Mouse (Mus musculus) right cerebral cortex, postnatal 36 days (tissue): Measurements from ENCODE around the gene 4922502D21Rik.
"Not testable (repeated sequence)": the region's sequence is repeated elsewhere in the genome, so short reads cannot be mapped to it uniquely, and the experiment has no call there.

Experiments used
- DNase-seq, 2 experiments: peaks; one replicate each; pipeline ENCODE4 v3.0.0; 2022; ENCODE audit warnings: low spot score in 2 of 2, mixed read lengths in 1 of 2

4922502D21Rik gene

DNA sequence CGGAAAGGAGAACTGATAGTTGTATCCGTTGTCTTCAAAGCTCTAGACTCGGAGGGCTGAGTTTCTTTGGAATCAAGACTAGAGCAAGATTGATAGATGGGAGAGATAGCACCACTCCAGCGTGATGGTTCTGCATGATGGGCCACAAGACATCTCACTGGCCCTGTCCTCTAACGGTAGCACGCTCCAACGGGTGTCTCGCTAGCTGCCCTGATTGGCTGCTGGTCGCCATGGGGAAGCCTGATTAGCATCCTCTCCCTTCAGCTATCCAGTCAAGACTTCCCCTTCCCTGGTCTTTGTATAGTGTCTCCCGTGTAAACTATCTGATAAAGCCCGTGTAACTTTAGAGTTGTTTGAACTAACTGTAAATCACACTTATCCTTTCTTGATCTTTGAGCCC, at the start of gene 4922502D21Rik:
TSS of gene 4922502D21Rik (minus strand) at position 187 of the 400 bp plus-strand sequence.
- no peak for DNase-seq

- DNase-seq: no peak
These were observed 48.9 kb upstream of the 4922502D21Rik start for GRCm38 (mm10) chr6:129380454-129380853.

GRCm38 (mm10) chr6:129374937-129375471, 43.4 kb upstream of the 4922502D21Rik start:
- no peak for DNase-seq

DNA sequence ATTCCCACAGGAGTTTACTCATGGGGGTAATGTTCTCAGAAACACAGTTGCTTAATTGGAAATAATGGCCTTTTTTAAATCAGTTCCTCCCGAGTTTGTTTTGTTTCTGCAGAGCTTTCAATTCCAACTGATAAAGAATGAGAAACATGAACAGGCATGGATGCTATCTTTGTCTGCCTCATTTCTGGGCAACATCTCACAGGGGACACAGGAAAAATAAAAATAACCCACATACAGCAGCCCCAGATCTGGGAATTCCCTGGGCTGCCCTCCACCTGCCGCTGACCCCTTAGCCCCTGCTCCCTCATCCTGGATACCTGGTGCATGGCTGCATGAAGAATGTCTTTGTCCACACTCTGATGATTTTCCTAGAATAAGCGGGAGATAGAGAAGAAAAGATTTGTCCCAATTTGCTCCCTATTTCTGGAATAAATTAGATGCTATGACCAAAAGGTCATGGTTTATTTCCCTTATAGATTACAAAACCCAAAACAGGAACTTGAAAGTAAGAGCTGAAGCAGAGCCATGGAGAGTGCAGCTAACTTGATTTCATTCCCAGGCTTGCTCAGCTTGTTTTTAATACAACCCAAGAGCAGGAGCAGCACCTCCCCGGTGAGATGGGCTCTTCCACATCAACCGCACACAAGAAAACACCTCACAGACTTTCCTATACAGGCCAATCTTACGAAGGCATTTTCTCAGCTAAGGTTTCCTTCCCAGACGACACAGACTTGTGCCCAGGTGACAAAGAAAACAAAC, 38.0 kb upstream of the 4922502D21Rik start:
- DNase-seq: no peak

DNA sequence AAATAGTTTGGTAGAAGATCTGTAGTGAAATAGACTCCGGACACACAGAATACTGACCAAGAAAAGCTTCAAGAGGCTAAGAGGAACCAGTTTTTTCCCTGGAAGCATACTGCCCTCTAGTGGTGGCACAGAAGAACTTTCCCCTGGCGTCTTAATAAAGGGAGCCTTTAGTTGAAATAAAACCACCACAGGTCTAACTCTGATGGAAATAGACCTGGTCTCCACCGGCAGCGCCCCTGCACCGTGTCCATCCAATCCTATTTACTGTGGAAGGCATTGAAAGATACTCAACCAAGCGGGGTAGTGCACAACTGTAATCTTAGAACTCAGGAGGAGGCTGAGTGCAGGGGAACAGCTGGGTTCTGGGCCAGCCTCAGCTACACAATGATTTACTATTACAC, 34.4 kb upstream of the 4922502D21Rik start:
- DNase-seq: no peak

- DNase-seq: no peak
These were observed 32.3 kb upstream of the 4922502D21Rik start for GRCm38 (mm10) chr6:129363942-129364341.

DNA sequence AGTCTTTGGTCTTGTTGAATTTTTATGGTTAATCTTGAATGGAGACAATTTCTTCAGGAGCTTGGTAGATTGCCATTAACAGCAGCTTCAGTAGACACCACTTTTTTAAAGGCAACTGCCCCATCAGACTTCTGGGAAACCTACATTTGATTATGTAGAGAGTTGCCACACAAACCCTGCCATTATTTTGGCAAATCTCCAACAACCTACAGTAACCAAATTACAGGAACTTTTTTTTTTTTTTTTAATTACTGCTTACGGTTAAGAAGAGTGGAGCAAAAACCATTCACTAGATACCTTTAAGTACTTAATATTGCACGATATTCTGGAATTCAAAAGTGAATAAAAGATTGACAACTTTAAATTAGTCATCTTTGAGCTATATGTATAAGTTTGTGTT, 27.9 kb upstream of the 4922502D21Rik start:
- DNase-seq: no peak

- no peak for DNase-seq
These were observed 24.8 kb upstream of the 4922502D21Rik start for GRCm38 (mm10) chr6:129356430-129356829.

GRCm38 (mm10) chr6:129355774-129356173, 24.2 kb upstream of the 4922502D21Rik start:
- no peak for DNase-seq

- DNase-seq: no peak
These were observed 19.5 kb upstream of the 4922502D21Rik start for GRCm38 (mm10) chr6:129351091-129351490.

DNA sequence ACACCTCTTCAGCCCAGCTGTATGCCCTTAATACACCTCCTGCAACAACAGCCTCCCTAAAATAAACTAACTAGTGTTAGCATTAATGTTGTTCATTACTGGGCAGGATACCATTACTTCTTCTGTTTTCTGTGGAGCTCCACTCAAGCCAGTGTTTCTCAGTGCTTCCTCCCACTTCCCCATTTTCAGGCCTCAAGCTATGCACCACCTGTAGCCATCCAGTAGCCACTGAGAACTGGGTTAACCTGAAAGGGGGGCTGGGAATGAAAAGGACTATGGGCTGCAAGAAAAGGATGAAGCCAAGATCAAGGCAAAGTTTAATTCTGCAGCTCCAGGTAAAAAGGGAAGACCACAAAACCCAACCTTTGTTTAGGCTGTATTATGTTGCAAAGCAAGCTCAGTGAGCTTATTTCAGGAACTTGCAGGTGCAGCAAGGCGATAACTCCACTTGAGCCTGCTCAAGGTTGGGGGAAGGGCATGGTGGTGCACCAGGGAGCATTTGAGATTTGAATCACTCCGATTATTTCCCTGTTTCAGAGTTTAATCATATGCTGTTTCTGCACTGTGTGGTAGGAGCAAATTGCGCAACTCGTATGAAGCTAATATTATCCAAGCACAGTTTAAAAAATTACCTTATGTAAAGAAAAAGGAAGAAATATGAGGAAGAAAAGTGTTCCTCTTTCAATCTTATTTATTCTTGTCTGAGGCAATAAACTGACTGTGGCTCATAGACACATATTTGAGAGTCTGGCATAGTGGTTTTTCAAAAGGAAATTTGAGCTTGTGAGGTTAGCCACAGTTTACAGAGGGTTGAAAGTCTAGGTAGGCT, 18.1 kb upstream of the 4922502D21Rik start:
- DNase-seq: no peak

GRCm38 (mm10) chr6:129344408-129344807, 12.8 kb upstream of the 4922502D21Rik start:
- DNase-seq: no peak

DNA sequence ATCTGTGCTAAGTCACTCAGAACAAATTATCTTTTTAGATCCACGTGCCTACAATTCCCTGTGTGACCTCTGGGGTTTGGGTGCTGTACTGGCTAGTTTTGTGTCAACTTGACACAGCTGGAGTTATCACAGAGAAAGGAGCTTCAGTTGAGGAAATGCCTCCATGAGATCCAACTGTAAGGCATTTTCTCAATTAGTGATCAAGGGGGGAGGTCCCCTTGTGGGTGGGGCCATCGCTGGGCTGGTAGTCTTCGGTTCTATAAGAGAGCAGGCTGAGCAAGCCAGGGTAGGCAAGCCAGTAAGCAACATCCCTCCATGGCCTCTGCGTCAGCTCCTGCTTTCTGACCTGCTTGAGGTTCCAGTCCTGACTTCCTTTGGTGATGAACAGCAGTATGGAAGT, 10.8 kb upstream of the 4922502D21Rik start, which contains the start of gene Clec12a:
TSS of gene Clec12a (plus strand) at position 301 of the 400 bp plus-strand sequence.
- not testable (repeated sequence) for DNase-seq

DNA sequence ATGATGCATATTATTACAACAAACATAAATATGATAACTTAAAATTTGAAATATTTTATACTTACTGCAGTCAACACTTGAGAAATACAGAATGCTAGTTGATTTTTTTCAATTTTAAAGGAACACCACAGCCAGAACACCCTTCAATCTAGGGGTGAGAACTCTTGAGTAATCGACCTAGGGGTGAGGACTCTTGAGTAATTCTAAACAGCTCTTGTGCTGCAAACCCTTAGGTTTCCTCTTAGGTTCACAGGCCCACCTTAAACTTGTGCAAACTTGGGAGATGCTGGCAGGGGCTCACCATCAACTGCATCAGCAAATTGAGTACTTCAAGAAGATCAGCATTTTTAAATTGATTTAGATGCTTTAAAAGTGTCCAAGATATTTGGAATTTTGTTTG, 6.2 kb upstream of the 4922502D21Rik start:
- DNase-seq: no peak

- peak; percentile 24 to 30 for DNase-seq
These were observed 2.1 kb upstream of the 4922502D21Rik start for GRCm38 (mm10) chr6:129333674-129334078.

GRCm38 (mm10) chr6:129326568-129327150, 4.9 kb downstream of the 4922502D21Rik start:
- DNase-seq: no peak

DNA sequence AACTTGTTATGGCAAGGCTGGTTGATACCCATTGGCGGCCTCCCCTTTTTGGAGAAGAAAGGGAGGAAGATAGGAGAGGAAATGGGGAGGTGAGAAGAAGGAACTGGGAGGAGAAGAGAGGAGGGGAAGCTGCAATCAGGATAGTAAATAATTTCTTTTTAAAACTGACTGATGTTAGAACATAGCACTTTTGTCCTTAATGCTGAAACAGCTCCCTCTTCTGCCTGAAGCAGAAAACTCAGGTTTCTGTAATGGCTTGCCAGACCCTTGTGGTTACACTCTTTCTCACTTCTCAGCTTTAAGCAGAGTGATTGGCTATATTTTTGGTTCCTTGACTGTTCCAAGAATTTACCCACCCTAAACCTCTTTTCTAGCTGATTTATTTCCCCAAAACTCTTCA, 5.6 kb downstream of the 4922502D21Rik start:
- no peak for DNase-seq

GRCm38 (mm10) chr6:129319331-129319730, 12.3 kb downstream of the 4922502D21Rik start:
- DNase-seq: no peak

- DNase-seq: no peak
These were observed 13.2 kb downstream of the 4922502D21Rik start for GRCm38 (mm10) chr6:129318395-129318794.

DNA sequence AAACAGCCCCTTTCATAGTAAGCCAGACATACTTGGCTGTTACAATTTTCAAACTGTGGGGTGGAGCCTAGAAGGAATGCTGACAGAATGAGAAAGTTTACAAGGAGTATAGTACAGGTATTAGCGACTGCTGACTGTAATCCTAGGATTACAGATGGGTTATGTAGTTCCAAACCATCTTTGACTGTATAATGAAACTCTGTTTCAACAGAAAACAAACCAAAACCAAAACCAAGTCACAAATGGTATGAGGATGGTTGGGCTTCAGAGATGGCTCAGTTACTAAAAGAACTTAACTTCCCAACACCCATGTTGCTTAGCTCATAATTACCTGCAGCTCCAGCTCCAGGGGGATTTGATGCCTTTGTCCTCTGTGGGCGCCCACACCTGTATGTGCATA, 15.1 kb downstream of the 4922502D21Rik start:
- no peak for DNase-seq

DNA sequence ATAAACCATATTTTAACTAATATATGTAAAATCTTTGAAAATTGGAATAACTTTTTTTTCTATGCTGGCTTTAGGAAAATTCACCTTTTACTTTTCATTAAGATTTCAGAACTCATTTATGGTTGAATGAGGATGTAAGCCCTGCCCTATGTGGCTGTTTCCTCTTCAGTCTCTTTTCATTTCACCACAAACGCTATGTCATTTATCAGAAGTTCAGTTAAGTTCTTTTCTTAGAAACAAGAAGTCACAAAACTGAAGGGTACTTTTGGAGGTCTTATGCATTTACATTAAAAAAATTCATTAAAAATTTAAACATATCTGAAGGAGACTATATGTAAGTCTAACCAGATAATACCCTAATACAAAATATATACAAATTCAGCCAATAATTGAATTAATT, 15.9 kb downstream of the 4922502D21Rik start:
- no peak for DNase-seq

- no peak for DNase-seq
These were observed 16.9 kb downstream of the 4922502D21Rik start for GRCm38 (mm10) chr6:129314655-129315168.
